Mouse (Mus musculus) bone marrow, adult 2 months (tissue): ENCODE results near the gene Lce1g.

Experiments used
- CTCF ChIP-seq: fragments of 200-500 bp; IDR thresholded peaks from 2 replicates; pipeline ENCODE4 v1.5.1; 2011; ENCODE audit warnings: low read length, control low read depth; ENCODE audit not compliant: control insufficient read depth, insufficient read depth
- POLR2A ChIP-seq: fragments of 200-500 bp; IDR thresholded peaks from 2 replicates; pipeline ENCODE4 v1.6.1; 2011; ENCODE audit warnings: low read depth, mild to moderate bottlenecking, control low read depth, low read length, borderline replicate concordance; ENCODE audit not compliant: control insufficient read depth

GRCm38 (mm10) chr3:92752238-92752637 lies at the start of gene Lce1g:
- TF ChIP-seq CTCF: no peak
- no peak for TF ChIP-seq POLR2A
